Mouse (Mus musculus): Measurements from ENCODE around the gene Zfp715. TPM values are rescaled to one million over a fixed set of nuclear protein-coding genes. Genes with fewer than 3 reads are reported as not detected.
"Not testable (repeated sequence)": the region's sequence is repeated elsewhere in the genome, so short reads cannot be mapped to it uniquely, and the experiment has no call there.

Zfp715 gene
- total and polyA plus RNA-seq, 2 experiments from 2014 or later: 13.4 to 21.2 TPM

GRCm38 (mm10) chr7:43273476-43273875 lies 39.6 kb downstream of the Zfp715 start:
- no peaks in the 10 kb centered on the region for H3K4me1 ChIP-seq (ENCODE audit: insufficient read depth, low read length)
- peaks cover 3% of the 10 kb centered on the region; the same call in 1 of the 2 replicates for H3K9me3 ChIP-seq (ENCODE audit: low read length)
- H3K27ac ChIP-seq: no peak overlapping the region
- TF ChIP-seq CTCF (IDR thresholded peaks at IDR 0.05; ENCODE audit: low read depth): no peak
- H3K9ac ChIP-seq (replicated peaks; ENCODE audit: low read length): no peak overlapping the region
- no peak for ATAC-seq
- no peak for DNase-seq (ENCODE audit: low spot score)
- H3K4me2 ChIP-seq (ENCODE audit: low read depth, low read length): no peak overlapping the region
- 71% methylated on average over 1 of the region's 1 CpGs for WGBS
- H3K27me3 ChIP-seq (ENCODE audit: insufficient read depth, low read length): no peaks in the 10 kb centered on the region
- H3K36me3 ChIP-seq (ENCODE audit: insufficient read depth, low read length): no peaks in the 10 kb centered on the region
- H3K4me3 ChIP-seq (ENCODE audit: low read length): no peak overlapping the region

DNA sequence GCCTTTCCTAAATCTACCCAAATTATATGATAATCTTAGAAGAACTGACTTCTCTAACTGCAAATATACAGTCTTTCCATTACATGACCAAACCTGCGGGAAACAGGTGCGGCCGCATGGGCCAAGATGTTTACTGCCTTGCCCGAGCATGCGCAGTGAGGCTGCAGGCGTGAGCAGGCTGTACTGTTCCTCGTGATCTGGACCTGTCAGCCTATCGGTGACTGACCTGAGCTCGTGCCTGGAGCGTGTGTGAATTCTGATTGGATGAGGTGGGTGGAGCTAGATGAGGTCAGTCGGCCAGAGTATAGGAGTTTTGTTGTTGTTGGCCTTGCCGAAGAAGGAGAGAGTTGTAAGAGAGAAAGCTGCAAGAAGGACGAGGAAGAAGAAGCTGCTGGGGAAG lies 45.7 kb downstream of the Zfp715 start:
- not testable (repeated sequence) for ATAC-seq; H3K4me3 ChIP-seq (ENCODE audit: low read length); H3K4me1 ChIP-seq (ENCODE audit: insufficient read depth, low read length); H3K9ac ChIP-seq (replicated peaks; ENCODE audit: low read length); H3K36me3 ChIP-seq (ENCODE audit: insufficient read depth, low read length); DNase-seq (ENCODE audit: low spot score); H3K27ac ChIP-seq; H3K4me2 ChIP-seq (ENCODE audit: low read depth, low read length); H3K27me3 ChIP-seq (ENCODE audit: insufficient read depth, low read length)
- WGBS: 89% methylated on average over 13 of the region's 13 CpGs
- H3K9me3 ChIP-seq (ENCODE audit: low read length): peaks cover 18% of the 10 kb centered on the region

- Histone ChIP-seq H3K9ac (replicated peaks; ENCODE audit: low read length) (no peak overlapping the region), H3K9me3 (ENCODE audit: low read length) (no peaks in the 10 kb centered on the region), H3K4me3 (ENCODE audit: low read length) (no peak overlapping the region), H3K4me2 (ENCODE audit: low read depth, low read length) (no peak overlapping the region), H3K27ac (no peak overlapping the region), H3K27me3 (ENCODE audit: insufficient read depth, low read length) (no peaks in the 10 kb centered on the region), H3K4me1 (ENCODE audit: insufficient read depth, low read length) (no peaks in the 10 kb centered on the region), H3K36me3 (ENCODE audit: insufficient read depth, low read length) (no peaks in the 10 kb centered on the region)
- WGBS: 84% methylated on average over 7 of the region's 7 CpGs
- ATAC-seq: no peak
- no peak for TF ChIP-seq CTCF (IDR thresholded peaks at IDR 0.05; ENCODE audit: low read depth)
- no peak for DNase-seq (ENCODE audit: low spot score)
Observed at GRCm38 (mm10) chr7:43253540-43253939, 59.6 kb downstream of the Zfp715 start.

- H3K27ac ChIP-seq; H3K4me3 ChIP-seq (ENCODE audit: low read length); DNase-seq (ENCODE audit: low spot score); H3K4me1 ChIP-seq (ENCODE audit: insufficient read depth, low read length); H3K36me3 ChIP-seq (ENCODE audit: insufficient read depth, low read length); H3K9ac ChIP-seq (replicated peaks; ENCODE audit: low read length); H3K9me3 ChIP-seq (ENCODE audit: low read length); H3K27me3 ChIP-seq (ENCODE audit: insufficient read depth, low read length); ATAC-seq; H3K4me2 ChIP-seq (ENCODE audit: low read depth, low read length): not testable (repeated sequence)
- WGBS: 67% methylated on average over 1 of the region's 1 CpGs
Observed at GRCm38 (mm10) chr7:43250718-43251117, 62.4 kb downstream of the Zfp715 start.

Other genes with a start within 250 kb of the Zfp715 start
- gene Zfp936, start 199.1 kb downstream of the Zfp715 start, total RNA-seq (2014; rRNA removed): not detected in 2 replicates
- not detected in 2 replicates for gene Zfp936, start 199.1 kb downstream of the Zfp715 start, polyA plus RNA-seq (2015; fragmentation: Nextera tagmentation; extraction: Ambion mirVana)
- gene Siglecf, start 38.0 kb upstream of the Zfp715 start, total RNA-seq (2014; rRNA removed): not detected in 2 replicates
- 0.26 and 0.30 TPM in 2 replicates for gene Siglecf, start 38.0 kb upstream of the Zfp715 start, polyA plus RNA-seq (2015; fragmentation: Nextera tagmentation; extraction: Ambion mirVana)
- 0.22 TPM in 1 of 2 replicates, not detected in the other for gene Siglecg, start 94.9 kb upstream of the Zfp715 start, total RNA-seq (2014; rRNA removed)
- not detected in 2 replicates for gene Siglecg, start 94.9 kb upstream of the Zfp715 start, polyA plus RNA-seq (2015; fragmentation: Nextera tagmentation; extraction: Ambion mirVana)
- not detected in 2 replicates for gene Lim2, start 114.4 kb upstream of the Zfp715 start, total RNA-seq (2014; rRNA removed)
- not detected in 2 replicates for gene Lim2, start 114.4 kb upstream of the Zfp715 start, polyA plus RNA-seq (2015; fragmentation: Nextera tagmentation; extraction: Ambion mirVana)
- not detected in 2 replicates for gene Nkg7, start 123.8 kb upstream of the Zfp715 start, total RNA-seq (2014; rRNA removed)
- 0.28 TPM in 1 of 2 replicates, not detected in the other for gene Nkg7, start 123.8 kb upstream of the Zfp715 start, polyA plus RNA-seq (2015; fragmentation: Nextera tagmentation; extraction: Ambion mirVana)
- gene Cldnd2, start 127.5 kb upstream of the Zfp715 start, total RNA-seq (2014; rRNA removed): not detected in 2 replicates
- gene Cldnd2, start 127.5 kb upstream of the Zfp715 start, polyA plus RNA-seq (2015; fragmentation: Nextera tagmentation; extraction: Ambion mirVana): not detected in 2 replicates
- 42.1 and 42.9 TPM in 2 replicates for gene Etfb, start 130.8 kb upstream of the Zfp715 start, total RNA-seq (2014; rRNA removed)
- 148 and 149 TPM in 2 replicates for gene Etfb, start 130.8 kb upstream of the Zfp715 start, polyA plus RNA-seq (2015; fragmentation: Nextera tagmentation; extraction: Ambion mirVana)
- gene Gm45233, start 130.8 kb upstream of the Zfp715 start, total RNA-seq (2014; rRNA removed): 2.6 TPM in 1 of 2 replicates, not detected in the other
- 0.43 and 0.83 TPM in 2 replicates for gene Gm45233, start 130.8 kb upstream of the Zfp715 start, polyA plus RNA-seq (2015; fragmentation: Nextera tagmentation; extraction: Ambion mirVana)
- gene Vsig10l, start 149.9 kb upstream of the Zfp715 start, total RNA-seq (2014; rRNA removed): 15.8 and 20.1 TPM in 2 replicates
- gene Vsig10l, start 149.9 kb upstream of the Zfp715 start, polyA plus RNA-seq (2015; fragmentation: Nextera tagmentation; extraction: Ambion mirVana): 23.1 and 25.8 TPM in 2 replicates
- 64.7 and 69.9 TPM in 2 replicates for gene Iglon5, start 176.8 kb upstream of the Zfp715 start, total RNA-seq (2014; rRNA removed)
- gene Iglon5, start 176.8 kb upstream of the Zfp715 start, polyA plus RNA-seq (2015; fragmentation: Nextera tagmentation; extraction: Ambion mirVana): 8.0 and 8.6 TPM in 2 replicates
- gene 4931406B18Rik, start 192.6 kb upstream of the Zfp715 start, total RNA-seq (2014; rRNA removed): 0.05 TPM in 1 of 2 replicates, not detected in the other
- gene 4931406B18Rik, start 192.6 kb upstream of the Zfp715 start, polyA plus RNA-seq (2015; fragmentation: Nextera tagmentation; extraction: Ambion mirVana): not detected in 2 replicates
- 1.4 and 2.0 TPM in 2 replicates for gene Cd33, start 231.1 kb upstream of the Zfp715 start, total RNA-seq (2014; rRNA removed)
- 1.8 and 2.0 TPM in 2 replicates for gene Cd33, start 231.1 kb upstream of the Zfp715 start, polyA plus RNA-seq (2015; fragmentation: Nextera tagmentation; extraction: Ambion mirVana)
- gene Zfp658, start 249.0 kb upstream of the Zfp715 start, total RNA-seq (2014; rRNA removed): 8.0 and 8.3 TPM in 2 replicates
- gene Zfp658, start 249.0 kb upstream of the Zfp715 start, polyA plus RNA-seq (2015; fragmentation: Nextera tagmentation; extraction: Ambion mirVana): 2.5 and 3.3 TPM in 2 replicates